Mouse (Mus musculus): Measurements from ENCODE around the gene Luzp2. TPM values are rescaled to one million over a fixed set of nuclear protein-coding genes. Genes with fewer than 3 reads are reported as not detected.
"Not testable (repeated sequence)": the region's sequence is repeated elsewhere in the genome, so short reads cannot be mapped to it uniquely, and the experiment has no call there.

The Luzp2 gene
- polyA plus RNA-seq, 1 experiment from 2014 or later: 3.3 TPM

DNA sequence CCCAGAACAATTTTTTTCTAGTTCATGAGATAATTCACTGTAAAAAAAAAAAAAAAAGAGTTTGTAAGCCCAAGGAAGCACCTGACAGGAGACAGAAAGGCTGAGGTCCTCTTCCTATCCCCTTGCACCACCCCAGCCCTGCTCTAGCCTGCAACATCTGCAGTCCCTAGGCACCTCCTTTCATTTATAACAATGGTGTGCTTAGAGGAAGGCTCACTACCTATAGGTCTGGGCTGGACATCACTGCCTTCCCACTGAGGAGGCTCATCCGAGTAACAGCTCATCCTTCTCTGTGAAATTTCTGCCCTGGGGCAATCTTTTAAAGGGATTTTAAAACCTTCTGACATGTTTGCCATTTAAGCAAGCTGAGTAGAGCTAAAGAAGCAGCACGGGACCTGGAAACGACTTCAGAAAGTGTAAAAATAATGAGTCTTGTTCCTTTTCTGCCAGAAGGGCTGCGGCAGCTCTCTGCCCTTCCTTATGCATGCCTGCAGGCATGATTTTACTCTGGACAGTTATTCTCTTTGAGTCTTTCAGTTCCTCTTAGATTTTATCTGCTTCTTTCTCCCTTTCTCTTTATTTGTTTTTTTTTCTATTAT, 174.0 kb downstream of the Luzp2 start:
- Histone ChIP-seq H3K4me3 (no peak overlapping the region), H3K36me3 (no peaks in the 10 kb centered on the region), H3K27me3 (no peaks in the 10 kb centered on the region), H3K4me2 (no peak overlapping the region), H3K4me1 (no peaks in the 10 kb centered on the region), H3K9ac (no peak overlapping the region), H3K27ac (no peak overlapping the region), H3K9me3 (no peaks in the 10 kb centered on the region)
- ATAC-seq (ENCODE audit: insufficient number of reproducible peaks, insufficient read depth, low FRiP score, low TSS enrichment, low read depth): no peak
- 29% methylated on average over 4 of the region's 4 CpGs for WGBS

GRCm38 (mm10) chr7:55133850-55134249, 298.6 kb downstream of the Luzp2 start:
- H3K36me3 ChIP-seq; H3K9me3 ChIP-seq; H3K27ac ChIP-seq; H3K4me1 ChIP-seq; H3K4me2 ChIP-seq; H3K27me3 ChIP-seq; ATAC-seq (ENCODE audit: insufficient number of reproducible peaks, insufficient read depth, low FRiP score, low TSS enrichment, low read depth); H3K4me3 ChIP-seq; H3K9ac ChIP-seq: not testable (repeated sequence)
- 90% methylated on average over 2 of the region's 2 CpGs for WGBS

DNA sequence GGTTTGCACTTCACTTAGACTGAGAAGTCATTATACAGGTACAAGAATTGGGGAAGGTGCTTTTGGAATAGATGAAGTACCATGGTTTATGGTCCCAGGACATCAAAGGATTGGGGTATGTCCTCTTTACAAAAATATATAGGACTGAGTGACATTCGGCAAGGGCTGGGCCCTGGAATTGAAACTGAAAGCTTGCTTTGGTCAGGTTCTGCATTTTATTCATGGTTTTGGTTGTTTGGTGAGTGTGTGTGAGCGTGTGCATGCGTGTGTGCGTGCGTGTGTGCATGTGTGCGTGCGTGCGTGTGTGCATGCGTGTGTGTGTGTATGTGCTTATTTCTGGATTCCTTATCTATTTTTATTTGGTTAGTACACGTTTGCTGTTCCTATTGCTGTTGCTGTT, 353.6 kb downstream of the Luzp2 start:
- Histone ChIP-seq H3K27ac (no peak overlapping the region), H3K9ac (no peak overlapping the region), H3K27me3 (no peaks in the 10 kb centered on the region), H3K4me2 (no peak overlapping the region), H3K4me3 (no peak overlapping the region), H3K4me1 (no peaks in the 10 kb centered on the region), H3K36me3 (no peaks in the 10 kb centered on the region), H3K9me3 (no peaks in the 10 kb centered on the region)
- WGBS: 87% methylated on average over 10 of the region's 10 CpGs
- ATAC-seq (ENCODE audit: insufficient number of reproducible peaks, insufficient read depth, low FRiP score, low TSS enrichment, low read depth): no peak

DNA sequence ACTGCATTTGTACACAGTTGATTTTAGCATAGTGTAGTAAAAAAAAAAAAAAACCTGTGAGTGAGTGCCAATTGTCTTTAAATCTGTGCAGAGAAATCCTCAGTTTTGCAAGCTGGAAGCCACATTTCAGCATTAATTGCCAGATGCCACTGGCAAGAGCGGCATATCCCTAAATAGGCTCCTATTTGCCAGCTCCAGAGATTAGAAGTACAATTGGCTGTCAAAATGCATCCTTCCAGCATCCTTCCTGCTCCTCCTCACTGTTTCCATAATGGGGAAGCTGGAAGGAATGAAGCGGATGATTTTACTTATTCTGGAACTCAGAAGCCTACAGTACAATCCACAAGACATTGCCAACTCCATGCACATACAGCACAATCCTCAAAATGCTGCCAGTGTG, 354.2 kb downstream of the Luzp2 start:
- Histone ChIP-seq H3K9ac (no peak overlapping the region), H3K4me1 (no peaks in the 10 kb centered on the region), H3K27ac (no peak overlapping the region), H3K9me3 (no peaks in the 10 kb centered on the region), H3K4me2 (no peak overlapping the region), H3K27me3 (no peaks in the 10 kb centered on the region), H3K4me3 (no peak overlapping the region), H3K36me3 (no peaks in the 10 kb centered on the region)
- ATAC-seq (ENCODE audit: insufficient number of reproducible peaks, insufficient read depth, low FRiP score, low TSS enrichment, low read depth): no peak
- 82% methylated on average over 2 of the region's 2 CpGs for WGBS

DNA sequence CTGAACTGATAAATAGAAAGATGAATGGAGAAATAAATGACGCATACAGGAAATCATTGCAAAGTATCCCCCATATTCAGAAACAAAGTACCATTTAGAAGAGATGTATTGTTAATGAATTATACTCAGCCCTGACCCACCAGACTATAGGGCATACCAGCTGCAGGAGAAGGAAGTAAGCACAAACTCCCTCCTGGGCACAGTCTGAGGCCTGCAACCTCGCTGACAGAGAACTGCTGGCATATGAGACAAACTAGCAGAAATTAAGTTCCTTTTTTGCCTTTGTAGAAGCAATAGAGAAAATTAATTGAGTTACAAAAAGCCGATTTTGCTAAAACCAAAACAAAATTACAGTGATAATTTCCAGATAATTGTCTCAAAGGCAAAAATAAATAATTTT, 355.4 kb downstream of the Luzp2 start:
- no peak overlapping the region for H3K4me3 ChIP-seq
- ATAC-seq (ENCODE audit: insufficient number of reproducible peaks, insufficient read depth, low FRiP score, low TSS enrichment, low read depth): no peak
- no peaks in the 10 kb centered on the region for H3K9me3 ChIP-seq
- no peak overlapping the region for H3K27ac ChIP-seq
- H3K27me3 ChIP-seq: no peaks in the 10 kb centered on the region
- WGBS: 73% methylated on average over 3 of the region's 3 CpGs
- H3K4me2 ChIP-seq: no peak overlapping the region
- no peaks in the 10 kb centered on the region for H3K4me1 ChIP-seq
- no peak overlapping the region for H3K9ac ChIP-seq
- no peaks in the 10 kb centered on the region for H3K36me3 ChIP-seq

- H3K36me3 ChIP-seq: no peaks in the 10 kb centered on the region
- H3K27me3 ChIP-seq: no peaks in the 10 kb centered on the region
- no peak overlapping the region for H3K27ac ChIP-seq
- H3K9ac ChIP-seq: no peak overlapping the region
- H3K4me2 ChIP-seq: no peak overlapping the region
- ATAC-seq (ENCODE audit: insufficient number of reproducible peaks, insufficient read depth, low FRiP score, low TSS enrichment, low read depth): no peak
- no peaks in the 10 kb centered on the region for H3K9me3 ChIP-seq
- no peaks in the 10 kb centered on the region for H3K4me1 ChIP-seq
- WGBS: 81% methylated on average over 2 of the region's 2 CpGs
- H3K4me3 ChIP-seq: no peak overlapping the region
These were observed 363.5 kb downstream of the Luzp2 start for GRCm38 (mm10) chr7:55198806-55199205.

DNA sequence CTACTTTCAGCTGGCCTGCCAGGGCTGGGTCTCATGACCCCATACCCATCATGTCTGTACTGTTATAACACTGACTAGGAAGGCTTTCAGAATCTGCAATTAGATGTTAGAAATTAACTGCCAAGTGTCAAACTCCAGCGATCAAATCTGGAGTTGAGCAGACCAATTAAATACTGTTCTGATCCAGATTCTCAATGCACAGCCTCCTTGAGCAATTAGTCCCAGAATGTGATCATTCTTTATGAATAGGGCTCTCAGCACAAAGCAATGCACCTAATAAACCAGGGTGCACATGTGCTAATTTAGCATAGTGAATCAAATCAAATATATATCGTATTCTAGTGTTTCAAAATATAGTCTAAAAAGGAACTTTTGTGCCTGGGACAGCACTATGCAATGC, 387.7 kb downstream of the Luzp2 start:
- no peak for ATAC-seq (ENCODE audit: insufficient number of reproducible peaks, insufficient read depth, low FRiP score, low TSS enrichment, low read depth)
- WGBS: 79% methylated on average over 2 of the region's 2 CpGs
- H3K27me3 ChIP-seq: no peaks in the 10 kb centered on the region

DNA sequence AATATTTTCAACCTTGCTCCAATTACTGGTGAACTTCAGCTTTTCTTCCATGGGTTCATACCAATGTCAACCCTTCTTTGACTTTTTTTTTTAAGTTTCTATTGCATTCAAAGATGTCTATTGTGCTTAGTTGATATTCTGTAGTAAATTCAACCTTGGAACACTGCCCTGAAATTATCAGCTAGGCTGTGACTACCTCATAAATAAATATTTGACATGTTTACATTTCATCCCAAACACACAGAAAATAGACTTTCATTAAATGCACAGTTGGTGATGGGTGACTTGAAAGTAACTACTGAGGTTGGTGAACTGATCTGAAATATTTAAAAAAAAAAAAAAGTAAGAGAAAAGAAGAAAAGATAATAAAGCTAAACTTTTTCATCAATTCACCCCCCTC, 394.1 kb downstream of the Luzp2 start:
- Histone ChIP-seq H3K4me2 (no peak overlapping the region), H3K9ac (no peak overlapping the region), H3K4me1 (no peaks in the 10 kb centered on the region), H3K36me3 (no peaks in the 10 kb centered on the region), H3K4me3 (no peak overlapping the region), H3K9me3 (no peaks in the 10 kb centered on the region), H3K27ac (no peak overlapping the region), H3K27me3 (no peaks in the 10 kb centered on the region)
- ATAC-seq (ENCODE audit: insufficient number of reproducible peaks, insufficient read depth, low FRiP score, low TSS enrichment, low read depth): no peak

More for the DNA sequence above, 387.7 kb downstream of the Luzp2 start:
- no peaks in the 10 kb centered on the region for H3K36me3 ChIP-seq
- H3K9ac ChIP-seq: no peak overlapping the region
- H3K9me3 ChIP-seq: no peaks in the 10 kb centered on the region
- H3K4me3 ChIP-seq: no peak overlapping the region
- no peaks in the 10 kb centered on the region for H3K4me1 ChIP-seq
- H3K27ac ChIP-seq: no peak overlapping the region
- H3K4me2 ChIP-seq: no peak overlapping the region

Data from embryonic facial prominence, embryonic 13.5 days (tissue).